Mouse (Mus musculus): ENCODE measurements around the gene Slc5a3.

DNA sequence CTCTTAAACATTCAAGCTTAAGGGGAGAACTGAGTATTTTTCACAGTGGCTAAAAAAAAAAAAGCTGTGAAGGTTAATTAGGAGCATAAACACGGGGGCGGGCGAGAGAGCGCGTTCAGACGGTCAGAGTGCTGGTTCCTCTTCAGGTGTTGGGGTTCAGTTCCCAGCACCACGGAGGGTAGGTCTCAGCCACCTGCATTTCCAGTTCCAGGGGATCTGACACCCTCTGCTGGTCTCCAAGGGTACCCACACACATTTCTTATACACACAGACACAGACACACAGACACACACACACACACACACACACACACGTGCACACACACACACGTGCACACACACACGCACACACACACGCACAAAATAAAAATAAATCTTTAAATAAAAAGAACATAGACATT, 18.2 kb upstream of the Slc5a3 start:
- TF ChIP-seq CTCF (IDR thresholded peaks at IDR 0.05) (no peak), EP300 (IDR thresholded peaks at IDR 0.05; ENCODE audit: insufficient read depth, low read depth, low read length) (no peak)
